Mouse (Mus musculus) ES-Bruce4 (cell line): ENCODE measurements around the gene Ctrc.

Experiments used
- CTCF ChIP-seq: IDR thresholded peaks from one replicate; pipeline ENCODE4 v1.8.1; 2011; ENCODE audit warnings: low read depth, low read length
- EP300 ChIP-seq: IDR thresholded peaks from 2 replicates; pipeline ENCODE4 v1.6.1; 2011; ENCODE audit warnings: low read depth, low read length; ENCODE audit not compliant: insufficient read depth
- POLR2A ChIP-seq: IDR thresholded peaks from one replicate; pipeline ENCODE4 v1.8.1; 2011; ENCODE audit warnings: low read length; ENCODE audit not compliant: insufficient read depth

GRCm38 (mm10) chr4:141871909-141872308 lies 25.8 kb upstream of the Ctrc start:
- TF ChIP-seq CTCF (no peak), POLR2A (no peak), EP300 (no peak)
